Comparison of ENCODE assay signal across 10 mouse cellular contexts in the genomic region with DNA sequence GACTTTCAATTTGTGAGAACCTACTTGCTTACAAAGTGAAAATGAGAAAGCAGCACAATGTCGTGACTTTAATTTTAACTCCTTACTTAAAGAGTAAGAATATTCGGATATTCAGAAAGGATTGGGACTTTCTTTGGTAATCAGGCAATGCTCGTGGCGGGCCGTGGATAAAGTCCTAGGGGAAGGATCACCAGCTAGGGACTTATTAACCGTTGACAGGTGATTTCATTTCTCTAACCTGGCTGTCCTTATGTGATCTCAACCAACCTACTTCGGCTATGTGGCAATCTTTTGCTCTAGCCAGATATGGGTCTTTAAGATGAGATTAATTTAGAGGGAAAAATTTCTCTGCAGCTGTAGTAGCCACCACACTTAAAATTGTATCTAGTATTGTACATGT. TPM values are rescaled to one million over a fixed set of nuclear protein-coding genes. Genes with fewer than 3 reads are reported as not detected.
A peak's percentile ranks its signal among the peaks of the same experiment; 100 is the strongest.
DNase-seq lines count a peak whose midpoint lies in the region; ATAC-seq and TF ChIP-seq lines count a peak whose summit lies in the region.
"Had no signal": no experiment of that assay in that cellular context is flagged by ENCODE, and none has a peak within 500 bp of the region (broad histone marks: within the 10 kb centered on the region; RNA-seq: fewer than 3 reads in every experiment).

No protein-coding gene starts in this region.

- ATAC-seq in heart, embryonic 12.5 days (ENCODE audit: insufficient number of reproducible peaks, low FRiP score) = no peak
- no peak for ATAC-seq in hindbrain, postnatal 0 days
- ATAC-seq in liver, embryonic 16.5 days (ENCODE audit: low read depth) = no peak
- no peak for ATAC-seq in CD4-positive, CD25-positive, alpha-beta regulatory T cell, adult 4 months

- no peak overlapping the region for H3K9ac ChIP-seq in heart, embryonic 12.5 days
- H3K9ac ChIP-seq in hindbrain, postnatal 0 days (replicated peaks; ENCODE audit: low read length) = no peak overlapping the region
- no peak overlapping the region for H3K9ac ChIP-seq in liver, embryonic 16.5 days (ENCODE audit: low read depth, low read length)

- H3K4me3 ChIP-seq in heart, embryonic 12.5 days = no peak overlapping the region
- H3K4me3 ChIP-seq in cortical plate, adult 2 months (ENCODE audit: insufficient read depth, low read length) = peak overlapping the region; percentile 95; the same call in 1 of the 2 replicates
- H3K4me3 ChIP-seq in hindbrain, postnatal 0 days (ENCODE audit: low read length) = no peak overlapping the region
- H3K4me3 ChIP-seq in liver, embryonic 16.5 days (ENCODE audit: low read depth, low read length) = no peak overlapping the region

- peaks cover 46% of the 10 kb centered on the region for H3K36me3 ChIP-seq in heart, embryonic 12.5 days
- H3K36me3 ChIP-seq in hindbrain, postnatal 0 days (ENCODE audit: insufficient read depth, low read length) = peaks cover 25% of the 10 kb centered on the region; the same call in 1 of the 2 replicates
- peaks cover 30% of the 10 kb centered on the region for H3K36me3 ChIP-seq in liver, embryonic 16.5 days (ENCODE audit: control insufficient read depth, insufficient read depth)

- DNase-seq in heart, postnatal 25 days (ENCODE audit: low spot score) = no peak
- DNase-seq in hindbrain, postnatal 0 days (ENCODE audit: low spot score) = no peak
- no peak for DNase-seq in right cerebral cortex, postnatal 4 days
- no peak for DNase-seq in cerebellum, adult 11-12 months
- DNase-seq: lung, postnatal 36 days; right cerebral cortex, postnatal 14 days had no signal

- peak overlapping the region; percentile 55 for H3K4me2 ChIP-seq in heart, embryonic 12.5 days
- peak overlapping the region; percentile 78 for H3K4me2 ChIP-seq in hindbrain, postnatal 0 days (ENCODE audit: low read depth, low read length)
- peak overlapping the region; percentile 18; the same call in 1 of the 2 replicates for H3K4me2 ChIP-seq in liver, embryonic 16.5 days (ENCODE audit: low read depth, low read length)

- intact Hi-C loops in heart, postnatal 25 days (cut with DNase I) = no loop called here

- no peak overlapping the region for H3K27ac ChIP-seq in heart, embryonic 12.5 days (ENCODE audit: poor library complexity, severe bottlenecking)
- H3K27ac ChIP-seq in cortical plate, adult 2 months (ENCODE audit: insufficient read depth, low read length) = no peak overlapping the region
- H3K27ac ChIP-seq in hindbrain, postnatal 0 days = no peak overlapping the region
- H3K27ac ChIP-seq in liver, embryonic 16.5 days (ENCODE audit: low read length) = no peak overlapping the region

- 84% methylated on average over 7 of the region's 7 CpGs for WGBS in heart, embryonic 12.5 days
- WGBS in hindbrain, postnatal 0 days = 86% methylated on average over 7 of the region's 7 CpGs
- WGBS in liver, embryonic 16.5 days (ENCODE audit: insufficient replicate concordance) = 62% methylated on average over 7 of the region's 7 CpGs

- H3K4me1 ChIP-seq in heart, embryonic 12.5 days (replicated peaks) = peaks cover 31% of the 10 kb centered on the region
- peaks cover 11% of the 10 kb centered on the region; the same call in 1 of the 2 replicates for H3K4me1 ChIP-seq in cortical plate, adult 2 months (ENCODE audit: control insufficient read depth, insufficient read depth, low read length)
- peaks cover 12% of the 10 kb centered on the region for H3K4me1 ChIP-seq in hindbrain, postnatal 0 days (ENCODE audit: insufficient read depth, low read length)
- H3K4me1 ChIP-seq in liver, embryonic 16.5 days (ENCODE audit: control insufficient read depth, low read depth, low read length) = peaks cover 37% of the 10 kb centered on the region

- TF ChIP-seq POLR2A in cortical plate, adult 2 months (IDR thresholded peaks at IDR 0.05; ENCODE audit: extremely low read depth, insufficient read depth, low read length) = no peak

- H3K9me3 ChIP-seq in heart, embryonic 12.5 days (replicated peaks) = no peaks in the 10 kb centered on the region
- no peaks in the 10 kb centered on the region for H3K9me3 ChIP-seq in hindbrain, postnatal 0 days (ENCODE audit: low read length)
- H3K9me3 ChIP-seq in liver, embryonic 16.5 days (replicated peaks; ENCODE audit: control insufficient read depth, low read length) = no peaks in the 10 kb centered on the region

- TF ChIP-seq CTCF in cortical plate, adult 2 months (IDR thresholded peaks at IDR 0.05; ENCODE audit: extremely low read depth, insufficient read depth, low read length) = no peak
- no peak for TF ChIP-seq CTCF in hindbrain, postnatal 0 days (IDR thresholded peaks at IDR 0.05; ENCODE audit: low read depth)

- no peaks in the 10 kb centered on the region for H3K27me3 ChIP-seq in heart, embryonic 12.5 days (replicated peaks)
- no peaks in the 10 kb centered on the region for H3K27me3 ChIP-seq in hindbrain, postnatal 0 days (ENCODE audit: insufficient read depth, low read length)
- H3K27me3 ChIP-seq in liver, embryonic 16.5 days (ENCODE audit: control insufficient read depth, insufficient read depth, low read depth, low read length) = no peaks in the 10 kb centered on the region

RNA-seq across cellular contexts. Expression of a gene that starts 3.2 kb away (rescaled TPM):
- polyA plus RNA-seq in heart, embryonic 12.5 days (2016; fragmentation: Nextera tagmentation; extraction: Ambion mirVana) = 303 and 308 TPM in 2 replicates
- 100 to 1,000 TPM in 1 of 2 experiments, 10 to 100 TPM in 1; 62.4 to 109 TPM for total RNA-seq in heart, postnatal 25 days (2021)
- polyA plus RNA-seq in cortical plate, adult 2 months (2012; rRNA removed) = 98.3 and 98.7 TPM in 2 replicates
- total RNA-seq in hindbrain, postnatal 0 days (2014; rRNA removed) = 64.4 and 65.3 TPM in 2 replicates
- polyA plus RNA-seq in hindbrain, postnatal 0 days (2015; fragmentation: Nextera tagmentation; extraction: Ambion mirVana) = 634 and 637 TPM in 2 replicates
- 103 and 120 TPM in 2 replicates for polyA plus RNA-seq in liver, embryonic 16.5 days (2015; fragmentation: Nextera tagmentation; extraction: Ambion mirVana)
- polyA plus RNA-seq in CD4-positive, CD25-positive, alpha-beta regulatory T cell, adult 4 months (2017; shearing (Covaris generic)) = 100 to 1,000 TPM; 399 to 683 TPM

RNA-seq across cellular contexts. Expression of a gene that starts 22.1 kb away (rescaled TPM):
- polyA plus RNA-seq in heart, embryonic 12.5 days (2016; fragmentation: Nextera tagmentation; extraction: Ambion mirVana) = 28.9 and 29.3 TPM in 2 replicates
- total RNA-seq in heart, postnatal 25 days (2021) = 10 to 100 TPM; 14.0 to 15.2 TPM
- 27.8 and 28.0 TPM in 2 replicates for polyA plus RNA-seq in cortical plate, adult 2 months (2012; rRNA removed)
- total RNA-seq in hindbrain, postnatal 0 days (2014; rRNA removed) = 12.9 and 13.2 TPM in 2 replicates
- 36.0 and 38.3 TPM in 2 replicates for polyA plus RNA-seq in hindbrain, postnatal 0 days (2015; fragmentation: Nextera tagmentation; extraction: Ambion mirVana)
- 7.9 and 8.1 TPM in 2 replicates for polyA plus RNA-seq in liver, embryonic 16.5 days (2015; fragmentation: Nextera tagmentation; extraction: Ambion mirVana)
- 10 to 100 TPM; 30.5 to 44.1 TPM for polyA plus RNA-seq in CD4-positive, CD25-positive, alpha-beta regulatory T cell, adult 4 months (2017; shearing (Covaris generic))

RNA-seq across cellular contexts. Expression of a gene that starts 32.6 kb away (rescaled TPM):
- polyA plus RNA-seq in heart, embryonic 12.5 days (2016; fragmentation: Nextera tagmentation; extraction: Ambion mirVana) = 93.8 and 94.3 TPM in 2 replicates
- 10 to 100 TPM; 31.5 to 31.8 TPM for total RNA-seq in heart, postnatal 25 days (2021)
- polyA plus RNA-seq in cortical plate, adult 2 months (2012; rRNA removed) = 47.0 and 49.8 TPM in 2 replicates
- total RNA-seq in hindbrain, postnatal 0 days (2014; rRNA removed) = 56.2 and 75.1 TPM in 2 replicates
- 104 and 111 TPM in 2 replicates for polyA plus RNA-seq in hindbrain, postnatal 0 days (2015; fragmentation: Nextera tagmentation; extraction: Ambion mirVana)
- 59.9 and 66.8 TPM in 2 replicates for polyA plus RNA-seq in liver, embryonic 16.5 days (2015; fragmentation: Nextera tagmentation; extraction: Ambion mirVana)
- polyA plus RNA-seq in CD4-positive, CD25-positive, alpha-beta regulatory T cell, adult 4 months (2017; shearing (Covaris generic)) = 100 to 1,000 TPM; 122 to 123 TPM

Comparison
In these comparisons a context has a peak if more than half of its experiments do, and no peak if none do; other contexts are left out.
1. H3K4me2 ChIP-seq: peak in every context shown above with its lines; median percentile 78 in hindbrain, postnatal 0 days; 55 in heart, embryonic 12.5 days; 18 in liver, embryonic 16.5 days.